ENCODE assay signal across 18 mouse cellular contexts in the genomic region with DNA sequence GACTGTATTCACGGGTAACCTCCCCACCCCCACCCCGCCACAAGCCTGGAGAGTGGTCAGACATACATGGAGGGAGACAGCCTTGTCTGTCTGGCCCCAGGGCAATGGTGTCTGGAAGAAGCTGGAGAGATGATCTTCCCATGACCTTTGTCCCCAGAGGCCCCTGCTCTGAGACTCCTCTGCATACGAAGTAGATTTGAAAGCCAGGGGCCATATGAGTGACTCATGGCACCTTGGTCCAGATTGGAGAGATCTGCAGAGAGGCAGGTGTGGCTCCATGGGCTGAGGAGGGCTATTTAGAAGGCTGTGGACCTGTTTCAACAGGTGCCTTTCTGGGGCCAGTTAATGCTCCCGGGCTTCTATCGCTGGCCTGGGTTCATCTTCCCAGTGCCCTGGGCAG.
"Had no signal": no experiment of that assay in that cellular context is flagged by ENCODE, and none has a peak within 500 bp of the region (broad histone marks: within the 10 kb centered on the region; RNA-seq: fewer than 3 reads in every experiment).

No protein-coding gene starts in this region.

- DNase-seq: lung, adult 18-20 months; lung, embryonic 14.5 days; lung, postnatal 10 days; lung, postnatal 4 days; retina, postnatal 1 day; right cerebral cortex, postnatal 25 days; right cerebral cortex, postnatal 4 days; spleen, adult 18-20 months; thymus, adult 18-20 months; thymus, postnatal 14 days; thymus, postnatal 36 days had no signal

- H3K4me3 ChIP-seq: midbrain, embryonic 13.5 days; myocyte; neural tube, embryonic 13.5 days; neural tube, embryonic 15.5 days had no signal

- H3K36me3 ChIP-seq: midbrain, embryonic 13.5 days; neural tube, embryonic 13.5 days; neural tube, embryonic 15.5 days had no signal

- H3K4me2 ChIP-seq: lung, embryonic 14.5 days; midbrain, embryonic 11.5 days; midbrain, embryonic 13.5 days; neural tube, embryonic 13.5 days; neural tube, embryonic 15.5 days had no signal

- H3K9ac ChIP-seq: liver, embryonic 14.5 days; lung, embryonic 14.5 days; midbrain, embryonic 13.5 days; neural tube, embryonic 13.5 days; neural tube, embryonic 15.5 days had no signal

- H3K27ac ChIP-seq: liver, embryonic 14.5 days; midbrain, embryonic 13.5 days; neural tube, embryonic 13.5 days; neural tube, embryonic 15.5 days had no signal

- H3K27me3 ChIP-seq: neural tube, embryonic 13.5 days; neural tube, embryonic 15.5 days had no signal

- H3K9me3 ChIP-seq: neural tube, embryonic 13.5 days; neural tube, embryonic 15.5 days had no signal

- H3K4me1 ChIP-seq: midbrain, embryonic 13.5 days; neural tube, embryonic 13.5 days; neural tube, embryonic 15.5 days had no signal

- ATAC-seq: midbrain, embryonic 13.5 days; midbrain, embryonic 16.5 days had no signal
